Mouse (Mus musculus): ENCODE measurements around the gene Ighmbp2. TPM values are rescaled to one million over a fixed set of nuclear protein-coding genes. Genes with fewer than 3 reads are reported as not detected.

The Ighmbp2 gene
- total RNA-seq, 2 experiments from 2014 or later: 11.0 to 11.9 TPM

Small RNA genes within 50 kb of the gene (microRNA-seq; reads per million reads assigned to microRNA genes)
- gene Mir6984: not detected

Other genes starting within 250 kb of the Ighmbp2 start
- gene Mrpl21, start 116 bp downstream of the Ighmbp2 start, total RNA-seq (2021): 10 to 100 TPM; 70.8 to 71.9 TPM
- 100 to 1,000 TPM; 225 to 242 TPM for gene Cpt1a, start 39.3 kb upstream of the Ighmbp2 start, total RNA-seq (2021)
- gene Tesmin, start 105.8 kb upstream of the Ighmbp2 start, total RNA-seq (2021): 1 to 10 TPM; 1.7 to 2.4 TPM
- 10 to 100 TPM in 1 of 2 experiments, 1 to 10 TPM in 1; 9.1 to 12.4 TPM for gene Gal, start 131.5 kb upstream of the Ighmbp2 start, total RNA-seq (2021)